Mouse (Mus musculus) adrenal gland, adult 2 months (tissue): Measurements from ENCODE around the gene Gpr34. TPM values are rescaled to one million over a fixed set of nuclear protein-coding genes. Genes with fewer than 3 reads are reported as not detected.

ENCODE experiments used
- DNase-seq: peaks from one replicate; pipeline ENCODE4 v3.0.0; 2021
- microRNA-seq, 2 experiments: library from miRNA; unstranded; fragments of <30 nt; microRNA quantifications; one replicate each; pipeline ENCODE4 v1.2.0; 2021
- polyA plus RNA-seq: library from polyadenylated mRNA; depleted of rRNA; stranded (reverse); fragments of >200 nt; gene quantifications from 2 replicates; pipeline ENCODE4 v1.2.3, GENCODE M21; 2012; rRNA removed
- total RNA-seq, 2 experiments: library from RNA; stranded (reverse); gene quantifications; 2 replicates each; pipeline ENCODE4 v1.2.3; 2021

Gpr34 gene
- total and polyA plus RNA-seq, 3 experiments: 0.86 to 1.9 TPM; not detected in 1

- DNase-seq: no peak
These were observed 41.1 kb downstream of the Gpr34 start for GRCm38 (mm10) chrX:13673001-13673400.

GRCm38 (mm10) chrX:13681748-13682147 is 49.9 kb downstream of the Gpr34 start:
- DNase-seq: no peak

- DNase-seq: no peak
These were observed 54.7 kb downstream of the Gpr34 start for GRCm38 (mm10) chrX:13686589-13686988.

GRCm38 (mm10) chrX:13688356-13688755 is 56.5 kb downstream of the Gpr34 start:
- no peak for DNase-seq

Small RNA genes within 50 kb of the gene (microRNA-seq; reads per million reads assigned to microRNA genes)
- 0 reads per million in 2 experiments for gene Gm25246

Other genes with a start within 250 kb of the Gpr34 start
- under 1 TPM; 0.14 to 0.24 TPM for gene Nyx, start 166.0 kb upstream of the Gpr34 start, total RNA-seq
- 0.67 and 0.86 TPM in 2 replicates for gene Nyx, start 166.0 kb upstream of the Gpr34 start, polyA plus RNA-seq
- gene Gpr82, start 29.3 kb downstream of the Gpr34 start, total RNA-seq: not detected
- not detected in 2 replicates for gene Gpr82, start 29.3 kb downstream of the Gpr34 start, polyA plus RNA-seq
- 10 to 100 TPM; 29.7 to 35.5 TPM for gene Cask, start 219.3 kb downstream of the Gpr34 start, total RNA-seq
- gene Cask, start 219.3 kb downstream of the Gpr34 start, polyA plus RNA-seq: 3.6 and 6.0 TPM in 2 replicates